Comparison of ENCODE assay signal across 11 mouse cellular contexts in genomic region chr4:132507210-132507609, GRCm38 (mm10). TPM values are rescaled to one million over a fixed set of nuclear protein-coding genes. Genes with fewer than 3 reads are reported as not detected.
A peak's percentile ranks its signal among the peaks of the same experiment; 100 is the strongest.
DNase-seq lines count a peak whose midpoint lies in the region; ATAC-seq and TF ChIP-seq lines count a peak whose summit lies in the region.
"Had no signal": no experiment of that assay in that cellular context is flagged by ENCODE, and none has a peak within 500 bp of the region (broad histone marks: within the 10 kb centered on the region; RNA-seq: fewer than 3 reads in every experiment).

No protein-coding gene starts in this region.

- no peak overlapping the region for H3K4me3 ChIP-seq in embryonic facial prominence, embryonic 10.5 days
- H3K4me3 ChIP-seq in liver, embryonic 14.5 days (ENCODE audit: insufficient read depth in 1 of 2, low read depth in 2 of 2, low read length in 2 of 2): no peak overlapping the region
- no peak overlapping the region for H3K4me3 ChIP-seq in midbrain, embryonic 10.5 days
- H3K4me3 ChIP-seq: erythroblast, embryonic 14.5 days; neural tube, embryonic 12.5 days had no signal

- WGBS in embryonic facial prominence, embryonic 10.5 days: 35% methylated on average over 2 of the region's 2 CpGs
- WGBS in liver, embryonic 14.5 days (ENCODE audit: insufficient replicate concordance): 58% methylated on average over 2 of the region's 2 CpGs
- 27% methylated on average over 2 of the region's 2 CpGs for WGBS in midbrain, embryonic 10.5 days

- 0 out of 2 replicates have a peak overlapping the region, but pooled peaks have one; percentile 10 for H3K27ac ChIP-seq in embryonic facial prominence, embryonic 10.5 days (replicated peaks)
- H3K27ac ChIP-seq in liver, embryonic 14.5 days: no peak overlapping the region
- no peak overlapping the region; the same call in 1 of the 2 replicates for H3K27ac ChIP-seq in midbrain, embryonic 10.5 days (replicated peaks)
- H3K27ac ChIP-seq: neural tube, embryonic 12.5 days had no signal

- ATAC-seq in liver, embryonic 14.5 days (ENCODE audit: insufficient read depth): no peak
- ATAC-seq: activated CD4-positive, CD25-positive, alpha-beta regulatory T cell, adult 4 months had no signal

- peak; percentile 39 for DNase-seq in kidney, adult 9 months
- no peak for DNase-seq in kidney, postnatal 4 days
- DNase-seq in embryonic facial prominence, embryonic 10.5 days (ENCODE audit: low spot score): no peak
- no peak for DNase-seq in liver, embryonic 14.5 days (ENCODE audit: low read depth in 3 of 3, low spot score in 3 of 3)
- peak; percentile 74 for DNase-seq in lung, postnatal 36 days
- no peak for DNase-seq in embryo, embryonic 11 days
- DNase-seq in midbrain, embryonic 10.5 days (ENCODE audit: low spot score): no peak
- no peak for DNase-seq in ovary, postnatal 36 days (ENCODE audit: low spot score)

- H3K36me3 ChIP-seq in embryonic facial prominence, embryonic 10.5 days (replicated peaks): no peaks in the 10 kb centered on the region
- H3K36me3 ChIP-seq in liver, embryonic 14.5 days (replicated peaks; ENCODE audit: control insufficient read depth, insufficient read depth, low read depth): no peaks in the 10 kb centered on the region
- H3K36me3 ChIP-seq in midbrain, embryonic 10.5 days: no peaks in the 10 kb centered on the region
- H3K36me3 ChIP-seq: neural tube, embryonic 12.5 days had no signal

- H3K4me2 ChIP-seq in liver, embryonic 14.5 days (ENCODE audit: low read depth): peak overlapping the region; percentile 21; the same call in 1 of the 2 replicates
- H3K4me2 ChIP-seq: neural tube, embryonic 12.5 days had no signal

- 0 out of 2 replicates have a peak overlapping the region, but pooled peaks have one; percentile 8 for H3K9ac ChIP-seq in liver, embryonic 14.5 days (replicated peaks)
- H3K9ac ChIP-seq: neural tube, embryonic 12.5 days had no signal

- no peak for TF ChIP-seq CTCF in liver, embryonic 14.5 days (IDR thresholded peaks at IDR 0.05; ENCODE audit: low read depth)

- TF ChIP-seq EP300 in liver, embryonic 14.5 days (IDR thresholded peaks at IDR 0.05; ENCODE audit: low read depth): no peak

- no peaks in the 10 kb centered on the region for H3K9me3 ChIP-seq in embryonic facial prominence, embryonic 10.5 days
- no peaks in the 10 kb centered on the region for H3K9me3 ChIP-seq in liver, embryonic 14.5 days (ENCODE audit: control insufficient read depth, low read length)
- no peaks in the 10 kb centered on the region for H3K9me3 ChIP-seq in midbrain, embryonic 10.5 days (replicated peaks)
- H3K9me3 ChIP-seq: neural tube, embryonic 12.5 days had no signal

- H3K4me1 ChIP-seq in embryonic facial prominence, embryonic 10.5 days: peaks cover 41% of the 10 kb centered on the region
- peaks cover 43 to 59% of the 10 kb centered on the region in 2 experiments for H3K4me1 ChIP-seq in liver, embryonic 14.5 days (replicated peaks; ENCODE audit: control insufficient read depth in 2 of 2, insufficient read depth in 2 of 2, low read length in 1 of 2)
- peaks cover 41% of the 10 kb centered on the region for H3K4me1 ChIP-seq in midbrain, embryonic 10.5 days

- H3K27me3 ChIP-seq in embryonic facial prominence, embryonic 10.5 days (replicated peaks; ENCODE audit: low read depth, poor library complexity, severe bottlenecking): no peaks in the 10 kb centered on the region
- H3K27me3 ChIP-seq in liver, embryonic 14.5 days (ENCODE audit: control insufficient read depth, insufficient read depth, low read length): no peaks in the 10 kb centered on the region
- H3K27me3 ChIP-seq in midbrain, embryonic 10.5 days (ENCODE audit: low read depth, poor library complexity, severe bottlenecking): peaks cover 8% of the 10 kb centered on the region
- H3K27me3 ChIP-seq: neural tube, embryonic 12.5 days had no signal

RNA-seq across cellular contexts. Expression of gene Sesn2, which starts 3.1 kb away (rescaled TPM):
- polyA plus RNA-seq in embryonic facial prominence, embryonic 10.5 days (2016; fragmentation: Nextera tagmentation; extraction: Ambion mirVana): 12.3 and 13.3 TPM in 2 replicates
- 3.4 TPM in 2 replicates for polyA plus RNA-seq in liver, embryonic 14.5 days (2012; rRNA removed)
- 3.3 and 4.1 TPM in 2 replicates for polyA plus RNA-seq in liver, embryonic 14.5 days (2014; fragmentation: Nextera tagmentation; extraction: Ambion mirVana)
- polyA plus RNA-seq in midbrain, embryonic 10.5 days (2016; fragmentation: Nextera tagmentation; extraction: Ambion mirVana): 13.0 and 14.7 TPM in 2 replicates

RNA-seq across cellular contexts. Expression of gene Atpif1, which starts 26.2 kb away (rescaled TPM):
- 1,009 and 1,074 TPM in 2 replicates for polyA plus RNA-seq in embryonic facial prominence, embryonic 10.5 days (2016; fragmentation: Nextera tagmentation; extraction: Ambion mirVana)
- polyA plus RNA-seq in liver, embryonic 14.5 days (2012; rRNA removed): 544 and 902 TPM in 2 replicates
- 1,811 and 1,820 TPM in 2 replicates for polyA plus RNA-seq in liver, embryonic 14.5 days (2014; fragmentation: Nextera tagmentation; extraction: Ambion mirVana)
- polyA plus RNA-seq in midbrain, embryonic 10.5 days (2016; fragmentation: Nextera tagmentation; extraction: Ambion mirVana): 965 and 979 TPM in 2 replicates

RNA-seq across cellular contexts. Expression of gene Dnajc8, which starts 28.1 kb away (rescaled TPM):
- 222 TPM in 2 replicates for polyA plus RNA-seq in embryonic facial prominence, embryonic 10.5 days (2016; fragmentation: Nextera tagmentation; extraction: Ambion mirVana)
- 47.6 and 84.2 TPM in 2 replicates for polyA plus RNA-seq in liver, embryonic 14.5 days (2012; rRNA removed)
- polyA plus RNA-seq in liver, embryonic 14.5 days (2014; fragmentation: Nextera tagmentation; extraction: Ambion mirVana): 109 and 111 TPM in 2 replicates
- 203 and 216 TPM in 2 replicates for polyA plus RNA-seq in midbrain, embryonic 10.5 days (2016; fragmentation: Nextera tagmentation; extraction: Ambion mirVana)

RNA-seq across cellular contexts. Expression of gene Med18, which starts 43.5 kb away (rescaled TPM):
- polyA plus RNA-seq in embryonic facial prominence, embryonic 10.5 days (2016; fragmentation: Nextera tagmentation; extraction: Ambion mirVana): 37.0 and 41.7 TPM in 2 replicates
- polyA plus RNA-seq in liver, embryonic 14.5 days (2012; rRNA removed): 4.0 and 4.3 TPM in 2 replicates
- polyA plus RNA-seq in liver, embryonic 14.5 days (2014; fragmentation: Nextera tagmentation; extraction: Ambion mirVana): 3.4 and 3.9 TPM in 2 replicates
- polyA plus RNA-seq in midbrain, embryonic 10.5 days (2016; fragmentation: Nextera tagmentation; extraction: Ambion mirVana): 32.6 and 35.3 TPM in 2 replicates

RNA-seq across cellular contexts. Expression of gene Ptafr, which starts 56.7 kb away (rescaled TPM):
- 0.28 and 0.44 TPM in 2 replicates for polyA plus RNA-seq in embryonic facial prominence, embryonic 10.5 days (2016; fragmentation: Nextera tagmentation; extraction: Ambion mirVana)
- 0.52 and 0.61 TPM in 2 replicates for polyA plus RNA-seq in liver, embryonic 14.5 days (2012; rRNA removed)
- 0.18 and 0.25 TPM in 2 replicates for polyA plus RNA-seq in liver, embryonic 14.5 days (2014; fragmentation: Nextera tagmentation; extraction: Ambion mirVana)
- 0.41 and 0.56 TPM in 2 replicates for polyA plus RNA-seq in midbrain, embryonic 10.5 days (2016; fragmentation: Nextera tagmentation; extraction: Ambion mirVana)

Comparison
In these comparisons a context has a peak if more than half of its experiments do, and no peak if none do; other contexts are left out.
1. DNase-seq: peak in kidney, adult 9 months (single experiment) and lung, postnatal 36 days (single experiment); none in kidney, postnatal 4 days (0 of 2), embryonic facial prominence, embryonic 10.5 days (single experiment), liver, embryonic 14.5 days (0 of 3), embryo, embryonic 11 days (single experiment), midbrain, embryonic 10.5 days (single experiment) and ovary, postnatal 36 days (single experiment).